Mouse (Mus musculus): ENCODE results near the gene Adcy2. TPM values are rescaled to one million over a fixed set of nuclear protein-coding genes. Genes with fewer than 3 reads are reported as not detected.

The Adcy2 gene
- polyA plus RNA-seq, 1 experiment: not detected

- TF ChIP-seq FLI1 (IDR thresholded peaks at IDR 0.05; ENCODE audit: low read length): no peak
- TF ChIP-seq GATA1 (IDR thresholded peaks at IDR 0.05; ENCODE audit: borderline replicate concordance, low read length): no peak
- H3K4me3 ChIP-seq (replicated peaks): peak overlapping the region; percentile 31
- no peaks in the 10 kb centered on the region for H3K4me1 ChIP-seq
- peaks cover 11% of the 10 kb centered on the region for H3K9me3 ChIP-seq
- H3K36me3 ChIP-seq (replicated peaks; ENCODE audit: low read length): no peaks in the 10 kb centered on the region
- H3K27me3 ChIP-seq (replicated peaks): peaks cover 2% of the 10 kb centered on the region
Measured at GRCm38 (mm10) chr13:68607652-68608405, 391.5 kb downstream of the Adcy2 start.

DNA sequence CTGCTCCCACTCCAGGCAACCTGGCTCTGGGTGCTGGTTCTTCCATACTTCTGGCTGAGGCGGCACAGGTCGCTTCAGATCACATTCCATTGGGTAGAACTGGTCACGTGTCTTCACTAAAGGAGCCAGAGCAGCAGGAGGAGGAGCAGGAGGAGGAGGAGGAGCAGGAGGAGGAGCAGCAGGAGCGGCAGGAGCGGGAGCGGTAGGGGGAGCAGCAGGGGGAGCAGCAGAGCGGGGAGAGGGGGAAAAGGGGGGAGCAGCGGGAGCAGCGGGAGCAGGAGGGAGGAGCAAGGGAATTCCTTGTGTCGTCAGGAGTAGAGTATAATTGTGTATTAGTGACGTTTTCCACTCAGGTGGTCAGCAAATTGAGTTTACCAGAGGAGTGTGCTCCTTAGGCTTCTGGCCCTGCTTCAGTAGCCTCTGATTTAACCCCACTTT lies 393.6 kb downstream of the Adcy2 start:
- H3K4me3 ChIP-seq (replicated peaks): peak overlapping the region; percentile 78
- H3K9me3 ChIP-seq: peaks cover 7% of the 10 kb centered on the region
- H3K27me3 ChIP-seq (replicated peaks): peaks cover 4% of the 10 kb centered on the region
- no peaks in the 10 kb centered on the region for H3K4me1 ChIP-seq
- TF ChIP-seq GATA1 (IDR thresholded peaks at IDR 0.05; ENCODE audit: borderline replicate concordance, low read length) (no peak), FLI1 (IDR thresholded peaks at IDR 0.05; ENCODE audit: low read length) (no peak)
- no peaks in the 10 kb centered on the region for H3K36me3 ChIP-seq (replicated peaks; ENCODE audit: low read length)

GRCm38 (mm10) chr13:68603085-68603484 lies 396.3 kb downstream of the Adcy2 start:
- no peak for TF ChIP-seq FLI1 (IDR thresholded peaks at IDR 0.05; ENCODE audit: low read length)
- no peak for TF ChIP-seq GATA1 (IDR thresholded peaks at IDR 0.05; ENCODE audit: borderline replicate concordance, low read length)
- H3K4me3 ChIP-seq (replicated peaks): no peak overlapping the region
- H3K9me3 ChIP-seq: peaks cover 15% of the 10 kb centered on the region
- H3K36me3 ChIP-seq (replicated peaks; ENCODE audit: low read length): no peaks in the 10 kb centered on the region
- H3K4me1 ChIP-seq: no peaks in the 10 kb centered on the region; the same call in 1 of the 2 replicates
- peaks cover 7% of the 10 kb centered on the region for H3K27me3 ChIP-seq (replicated peaks)

GRCm38 (mm10) chr13:68601184-68601583 lies 398.2 kb downstream of the Adcy2 start:
- Histone ChIP-seq H3K4me1 (no peaks in the 10 kb centered on the region; the same call in 1 of the 2 replicates), H3K9me3 (peaks cover 19% of the 10 kb centered on the region), H3K36me3 (replicated peaks; ENCODE audit: low read length) (no peaks in the 10 kb centered on the region), H3K27me3 (replicated peaks) (peaks cover 15% of the 10 kb centered on the region), H3K4me3 (replicated peaks) (no peak overlapping the region)
- TF ChIP-seq FLI1 (IDR thresholded peaks at IDR 0.05; ENCODE audit: low read length) (no peak), GATA1 (IDR thresholded peaks at IDR 0.05; ENCODE audit: borderline replicate concordance, low read length) (no peak)

GRCm38 (mm10) chr13:68598953-68599352 lies 400.4 kb downstream of the Adcy2 start:
- H3K4me3 ChIP-seq (replicated peaks): no peak overlapping the region
- H3K36me3 ChIP-seq (replicated peaks; ENCODE audit: low read length): no peaks in the 10 kb centered on the region
- peaks cover 21% of the 10 kb centered on the region for H3K9me3 ChIP-seq
- peaks cover 13% of the 10 kb centered on the region for H3K27me3 ChIP-seq (replicated peaks)
- no peak for TF ChIP-seq GATA1 (IDR thresholded peaks at IDR 0.05; ENCODE audit: borderline replicate concordance, low read length)
- no peak for TF ChIP-seq FLI1 (IDR thresholded peaks at IDR 0.05; ENCODE audit: low read length)
- H3K4me1 ChIP-seq: no peaks in the 10 kb centered on the region; the same call in 1 of the 2 replicates

GRCm38 (mm10) chr13:68597667-68598066 lies 401.7 kb downstream of the Adcy2 start:
- TF ChIP-seq GATA1 (IDR thresholded peaks at IDR 0.05; ENCODE audit: borderline replicate concordance, low read length) (no peak), FLI1 (IDR thresholded peaks at IDR 0.05; ENCODE audit: low read length) (no peak)
- Histone ChIP-seq H3K27me3 (replicated peaks) (peaks cover 13% of the 10 kb centered on the region), H3K9me3 (peaks cover 21% of the 10 kb centered on the region), H3K4me3 (replicated peaks) (no peak overlapping the region), H3K36me3 (replicated peaks; ENCODE audit: low read length) (peaks cover 8% of the 10 kb centered on the region), H3K4me1 (no peaks in the 10 kb centered on the region; the same call in 1 of the 2 replicates)

DNA sequence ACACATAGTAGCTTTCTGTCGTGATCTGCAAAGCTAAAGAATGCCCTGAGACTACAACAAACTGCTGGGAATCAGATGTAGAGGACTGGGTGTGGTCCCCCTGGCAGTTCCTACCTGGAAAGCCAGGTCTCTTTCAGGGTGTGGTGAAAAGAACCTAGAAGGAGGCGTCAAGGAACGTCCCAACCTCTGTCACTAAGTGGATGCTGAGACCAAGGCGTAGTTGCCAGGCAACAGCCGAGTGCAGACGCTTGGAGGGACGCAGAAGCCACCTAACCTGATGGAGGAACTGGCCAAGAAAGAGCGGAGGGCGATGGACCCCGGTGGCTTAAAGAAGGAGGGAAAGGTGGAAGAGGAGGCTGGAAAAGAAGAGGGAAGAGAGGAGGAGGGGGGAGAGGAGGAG lies 402.1 kb downstream of the Adcy2 start, which contains the start of gene 1700001L19Rik:
TSS of gene 1700001L19Rik (plus strand) at position 223 of the 400 bp plus-strand sequence.
- H3K9me3 ChIP-seq: peaks cover 21% of the 10 kb centered on the region
- H3K36me3 ChIP-seq (replicated peaks; ENCODE audit: low read length): peaks cover 13% of the 10 kb centered on the region
- no peaks in the 10 kb centered on the region; the same call in 1 of the 2 replicates for H3K4me1 ChIP-seq
- H3K4me3 ChIP-seq (replicated peaks): no peak within 1 kb of the TSS
- TF ChIP-seq GATA1 (IDR thresholded peaks at IDR 0.05; ENCODE audit: borderline replicate concordance, low read length) (no peak), FLI1 (IDR thresholded peaks at IDR 0.05; ENCODE audit: low read length) (no peak)
- H3K27me3 ChIP-seq (replicated peaks): peaks cover 13% of the 10 kb centered on the region

GRCm38 (mm10) chr13:68593797-68594196 lies 405.5 kb downstream of the Adcy2 start:
- peaks cover 17% of the 10 kb centered on the region for H3K9me3 ChIP-seq
- H3K36me3 ChIP-seq (replicated peaks; ENCODE audit: low read length): peaks cover 47% of the 10 kb centered on the region
- no peak overlapping the region for H3K4me3 ChIP-seq (replicated peaks)
- peaks cover 6% of the 10 kb centered on the region for H3K4me1 ChIP-seq
- TF ChIP-seq GATA1 (IDR thresholded peaks at IDR 0.05; ENCODE audit: borderline replicate concordance, low read length) (no peak), FLI1 (IDR thresholded peaks at IDR 0.05; ENCODE audit: low read length) (no peak)
- peaks cover 11% of the 10 kb centered on the region for H3K27me3 ChIP-seq (replicated peaks)

GRCm38 (mm10) chr13:68588352-68588751 lies 411.0 kb downstream of the Adcy2 start:
- TF ChIP-seq GATA1 (IDR thresholded peaks at IDR 0.05; ENCODE audit: borderline replicate concordance, low read length) (no peak), FLI1 (IDR thresholded peaks at IDR 0.05; ENCODE audit: low read length) (no peak)
- no peaks in the 10 kb centered on the region for H3K27me3 ChIP-seq (replicated peaks)
- H3K9me3 ChIP-seq: no peaks in the 10 kb centered on the region
- peaks cover 97% of the 10 kb centered on the region for H3K36me3 ChIP-seq (replicated peaks; ENCODE audit: low read length)
- no peak overlapping the region for H3K4me3 ChIP-seq (replicated peaks)
- H3K4me1 ChIP-seq: peaks cover 27% of the 10 kb centered on the region

DNA sequence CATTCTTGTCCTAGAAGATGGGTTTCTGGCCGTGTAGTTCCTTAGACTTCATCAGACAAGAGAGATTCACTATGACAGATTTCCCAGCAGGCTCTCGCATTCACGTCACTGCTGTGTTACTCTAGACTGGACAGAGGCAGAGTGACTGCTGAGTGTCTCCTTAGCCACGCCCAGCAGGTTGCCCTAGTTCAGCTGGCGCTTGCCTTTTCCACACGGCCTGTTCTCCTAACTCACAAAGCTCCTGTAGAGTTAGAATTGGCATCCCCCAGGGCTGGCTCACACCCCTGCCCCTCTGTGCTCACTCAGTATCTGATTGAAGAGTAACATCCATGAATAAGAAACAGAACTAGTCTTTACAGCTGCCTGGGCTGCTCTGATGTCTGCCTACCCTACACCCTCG lies 413.9 kb downstream of the Adcy2 start:
- TF ChIP-seq FLI1 (IDR thresholded peaks at IDR 0.05; ENCODE audit: low read length) (no peak), GATA1 (IDR thresholded peaks at IDR 0.05; ENCODE audit: borderline replicate concordance, low read length) (no peak)
- Histone ChIP-seq H3K9me3 (no peaks in the 10 kb centered on the region), H3K27me3 (replicated peaks) (no peaks in the 10 kb centered on the region), H3K4me1 (peaks cover 42% of the 10 kb centered on the region), H3K36me3 (replicated peaks; ENCODE audit: low read length) (peaks cover 68% of the 10 kb centered on the region), H3K4me3 (replicated peaks) (no peak overlapping the region)

All from megakaryocyte, embryonic 14.5 days (primary cell).